Mouse (Mus musculus) lung, adult 2 months (tissue): ENCODE measurements around the gene Sypl. TPM values are rescaled to one million over a fixed set of nuclear protein-coding genes. Genes with fewer than 3 reads are reported as not detected.
A peak's percentile ranks its signal among the peaks of the same experiment; 100 is the strongest.
"Not testable (repeated sequence)": the region's sequence is repeated elsewhere in the genome, so short reads cannot be mapped to it uniquely, and the experiment has no call there.

Experiments
- DNase-seq: peaks from one replicate; pipeline ENCODE4 v3.0.0; 2022
- H3K4me1 ChIP-seq: fragments of 200-500 bp; 2 replicates; pipeline ENCODE4 v1.6.1; 2011; ENCODE audit warnings: low read length; ENCODE audit not compliant: control insufficient read depth, insufficient read depth
- H3K4me3 ChIP-seq: fragments of 200-500 bp; replicated peaks from 2 replicates; pipeline ENCODE3; 2011; ENCODE audit warnings: low read depth, mild to moderate bottlenecking, control low read depth, low read length; ENCODE audit errors: extremely low read depth
- CTCF ChIP-seq: fragments of 200-500 bp; IDR thresholded peaks from 2 replicates; pipeline ENCODE4 v1.5.1; 2011; ENCODE audit warnings: mild to moderate bottlenecking, low read length, control low read depth; ENCODE audit not compliant: insufficient read depth
- POLR2A ChIP-seq: fragments of 200-500 bp; IDR thresholded peaks from 2 replicates; pipeline ENCODE4 v1.6.1; 2011; ENCODE audit warnings: low read depth, mild to moderate bottlenecking, control low read depth, low read length, borderline replicate concordance; ENCODE audit errors: extremely low read depth
- WGBS: fragments of 180-500 bp; shearing (Covaris S2); methylation state at CpG from one replicate; pipeline ENCODE4 v1.1.7; 2018; 5-methylcytosine and 5-hydroxymethylcytosine counted together
- polyA plus RNA-seq: library from polyadenylated mRNA; depleted of rRNA; stranded (reverse); fragments of >200 nt; gene quantifications from 2 replicates; pipeline ENCODE4 v1.2.3, GENCODE M21; 2012

Gene Sypl
- polyA plus RNA-seq, 1 experiment, result 121 TPM

- 74% methylated on average over 5 of the region's 5 CpGs for WGBS
- peaks cover 6% of the 10 kb centered on the region; the same call in 1 of the 2 replicates for H3K4me1 ChIP-seq
- H3K4me3 ChIP-seq, result no peak overlapping the region
- TF ChIP-seq CTCF (no peak), POLR2A (no peak)
- no peak for DNase-seq
These were observed 40.4 kb downstream of the Sypl start for GRCm38 (mm10) chr12:32994081-32994480.

- WGBS, result 46% methylated on average over 4 of the region's 4 CpGs
- TF ChIP-seq CTCF, result 0 out of 2 replicates have a peak, but pooled peaks have one; percentile 6
- TF ChIP-seq POLR2A, result no peak
- Histone ChIP-seq H3K4me3 (no peak overlapping the region), H3K4me1 (peaks cover 6% of the 10 kb centered on the region; the same call in 1 of the 2 replicates)
- DNase-seq, result peak; percentile 65
These were observed 41.6 kb downstream of the Sypl start for GRCm38 (mm10) chr12:32995081-32995834.

GRCm38 (mm10) chr12:32998766-32999165 is 45.1 kb downstream of the Sypl start:
- H3K4me1 ChIP-seq, result peaks cover 6% of the 10 kb centered on the region; the same call in 1 of the 2 replicates
- TF ChIP-seq CTCF, result no peak
- no peak for TF ChIP-seq POLR2A
- 32% methylated on average over 5 of the region's 5 CpGs for WGBS
- no peak for DNase-seq
- no peak overlapping the region for H3K4me3 ChIP-seq

- H3K4me1 ChIP-seq, DNase-seq, H3K4me3 ChIP-seq: not testable (repeated sequence)
- WGBS, result 39% methylated on average over 3 of the region's 3 CpGs
These were observed 46.1 kb downstream of the Sypl start for GRCm38 (mm10) chr12:32999778-33000177.

- Histone ChIP-seq H3K4me1 (no peaks in the 10 kb centered on the region), H3K4me3 (no peak overlapping the region)
- TF ChIP-seq CTCF (no peak), POLR2A (no peak)
- no peak for DNase-seq
- WGBS, result 32% methylated on average over 4 of the region's 4 CpGs
These were observed 46.7 kb downstream of the Sypl start for GRCm38 (mm10) chr12:33000402-33000801.

GRCm38 (mm10) chr12:33003339-33003965 is 49.8 kb downstream of the Sypl start:
- no peak for DNase-seq
- Histone ChIP-seq H3K4me3 (no peak overlapping the region), H3K4me1 (peaks cover 4% of the 10 kb centered on the region)
- TF ChIP-seq POLR2A (no peak), CTCF (no peak)
- WGBS, result 77% methylated on average over 8 of the region's 8 CpGs

GRCm38 (mm10) chr12:33005858-33006257 is 52.2 kb downstream of the Sypl start:
- 64% methylated on average over 5 of the region's 5 CpGs for WGBS
- peaks cover 11% of the 10 kb centered on the region for H3K4me1 ChIP-seq
- DNase-seq, result no peak
- TF ChIP-seq POLR2A, result no peak
- no peak for TF ChIP-seq CTCF
- no peak overlapping the region for H3K4me3 ChIP-seq

GRCm38 (mm10) chr12:33007176-33007575 is 53.5 kb downstream of the Sypl start:
- H3K4me3 ChIP-seq, result no peak overlapping the region
- no peak for TF ChIP-seq POLR2A
- no peak for TF ChIP-seq CTCF
- WGBS, result 93% methylated on average over 2 of the region's 2 CpGs

GRCm38 (mm10) chr12:33008305-33009110 is 54.8 kb downstream of the Sypl start:
- H3K4me1 ChIP-seq, result peaks cover 11% of the 10 kb centered on the region
- DNase-seq, result peak; percentile 62
- WGBS, result 36% methylated on average over 7 of the region's 7 CpGs
- no peak overlapping the region for H3K4me3 ChIP-seq
- TF ChIP-seq POLR2A (no peak), CTCF (no peak)

More at GRCm38 (mm10) chr12:33007176-33007575, 53.5 kb downstream of the Sypl start:
- H3K4me1 ChIP-seq, result peaks cover 11% of the 10 kb centered on the region
- DNase-seq, result no peak
